Mouse (Mus musculus): Measurements from ENCODE around the gene Dnah2. TPM values are rescaled to one million over a fixed set of nuclear protein-coding genes. Genes with fewer than 3 reads are reported as not detected.
A peak's percentile ranks its signal among the peaks of the same experiment; 100 is the strongest.
"Not testable (repeated sequence)": the region's sequence is repeated elsewhere in the genome, so short reads cannot be mapped to it uniquely, and the experiment has no call there.

Dnah2 gene
- polyA plus RNA-seq, 1 experiment from 2014 or later: 4.4 TPM

GRCm38 (mm10) chr11:69546423-69547053, 2.4 kb downstream of the Dnah2 start:
- WGBS: under 1% methylated on average over 43 of the region's 44 CpGs
- peak overlapping the region; percentile 67 for H3K9ac ChIP-seq
- H3K4me2 ChIP-seq: peak overlapping the region; percentile 68
- H3K9me3 ChIP-seq: no peaks in the 10 kb centered on the region
- H3K4me3 ChIP-seq: peak overlapping the region; percentile 47
- peaks cover 34% of the 10 kb centered on the region for H3K4me1 ChIP-seq
- peak; percentile 82 for ATAC-seq (ENCODE audit: insufficient number of reproducible peaks, insufficient read depth, low FRiP score, low TSS enrichment, low read depth)
- peak overlapping the region; percentile 91 for H3K27ac ChIP-seq
- no peaks in the 10 kb centered on the region for H3K36me3 ChIP-seq
- H3K27me3 ChIP-seq: no peaks in the 10 kb centered on the region

- 4% methylated on average over 7 of the region's 7 CpGs for WGBS
- Histone ChIP-seq H3K9ac (peak overlapping the region; percentile 67), H3K4me1 (peaks cover 34% of the 10 kb centered on the region), H3K27ac (peak overlapping the region; percentile 91), H3K36me3 (no peaks in the 10 kb centered on the region), H3K9me3 (no peaks in the 10 kb centered on the region), H3K27me3 (no peaks in the 10 kb centered on the region), H3K4me3 (peak overlapping the region; percentile 47), H3K4me2 (peak overlapping the region; percentile 68)
- no peak for ATAC-seq (ENCODE audit: insufficient number of reproducible peaks, insufficient read depth, low FRiP score, low TSS enrichment, low read depth)
Measured at GRCm38 (mm10) chr11:69545957-69546356, 3.0 kb downstream of the Dnah2 start.

- Histone ChIP-seq H3K9me3 (no peaks in the 10 kb centered on the region), H3K27me3 (no peaks in the 10 kb centered on the region), H3K9ac (no peak overlapping the region), H3K4me3 (no peak overlapping the region), H3K27ac (0 out of 2 replicates have a peak overlapping the region, but pooled peaks have one; percentile 8), H3K4me1 (peaks cover 32% of the 10 kb centered on the region), H3K4me2 (no peak overlapping the region), H3K36me3 (no peaks in the 10 kb centered on the region)
- ATAC-seq (ENCODE audit: insufficient number of reproducible peaks, insufficient read depth, low FRiP score, low TSS enrichment, low read depth): no peak
- 51% methylated on average over 3 of the region's 3 CpGs for WGBS
Measured at GRCm38 (mm10) chr11:69543598-69543997, 5.3 kb downstream of the Dnah2 start.

GRCm38 (mm10) chr11:69541741-69542140, 7.2 kb downstream of the Dnah2 start:
- H3K36me3 ChIP-seq; H3K9ac ChIP-seq; ATAC-seq (ENCODE audit: insufficient number of reproducible peaks, insufficient read depth, low FRiP score, low TSS enrichment, low read depth); H3K27me3 ChIP-seq; H3K27ac ChIP-seq; H3K4me3 ChIP-seq; H3K4me2 ChIP-seq; H3K9me3 ChIP-seq: not testable (repeated sequence)
- 60% methylated on average over 3 of the region's 3 CpGs for WGBS
- peaks cover 22% of the 10 kb centered on the region for H3K4me1 ChIP-seq

- ATAC-seq (ENCODE audit: insufficient number of reproducible peaks, insufficient read depth, low FRiP score, low TSS enrichment, low read depth): no peak
- no peaks in the 10 kb centered on the region for H3K27me3 ChIP-seq
- H3K36me3 ChIP-seq: no peaks in the 10 kb centered on the region
- no peak overlapping the region for H3K4me2 ChIP-seq
- H3K9ac ChIP-seq: no peak overlapping the region
- WGBS: 96% methylated on average over 2 of the region's 2 CpGs
- H3K4me1 ChIP-seq: peaks cover 23% of the 10 kb centered on the region
- H3K27ac ChIP-seq: no peak overlapping the region
- H3K9me3 ChIP-seq: no peaks in the 10 kb centered on the region
- H3K4me3 ChIP-seq: no peak overlapping the region
Measured at GRCm38 (mm10) chr11:69540700-69541099, 8.2 kb downstream of the Dnah2 start.

- Histone ChIP-seq H3K4me3 (no peak overlapping the region), H3K4me1 (peaks cover 16% of the 10 kb centered on the region), H3K9me3 (no peaks in the 10 kb centered on the region), H3K27me3 (no peaks in the 10 kb centered on the region), H3K4me2 (no peak overlapping the region), H3K36me3 (no peaks in the 10 kb centered on the region), H3K27ac (no peak overlapping the region), H3K9ac (no peak overlapping the region)
- no peak for ATAC-seq (ENCODE audit: insufficient number of reproducible peaks, insufficient read depth, low FRiP score, low TSS enrichment, low read depth)
- WGBS: 74% methylated on average over 1 of the region's 1 CpGs
Measured at GRCm38 (mm10) chr11:69534990-69535389, 13.9 kb downstream of the Dnah2 start.

- H3K27me3 ChIP-seq: no peaks in the 10 kb centered on the region
- 73% methylated on average over 7 of the region's 7 CpGs for WGBS
Measured at GRCm38 (mm10) chr11:69532480-69533150, 16.3 kb downstream of the Dnah2 start.

GRCm38 (mm10) chr11:69530755-69531154, 18.2 kb downstream of the Dnah2 start:
- not testable (repeated sequence) for H3K4me2 ChIP-seq; H3K4me3 ChIP-seq; ATAC-seq (ENCODE audit: insufficient number of reproducible peaks, insufficient read depth, low FRiP score, low TSS enrichment, low read depth); H3K27me3 ChIP-seq; H3K9me3 ChIP-seq; H3K36me3 ChIP-seq; H3K9ac ChIP-seq; H3K27ac ChIP-seq
- H3K4me1 ChIP-seq: peaks cover 16% of the 10 kb centered on the region
- 89% methylated on average over 6 of the region's 6 CpGs for WGBS

More at GRCm38 (mm10) chr11:69532480-69533150, 16.3 kb downstream of the Dnah2 start:
- H3K4me2 ChIP-seq: no peak overlapping the region
- no peak overlapping the region for H3K4me3 ChIP-seq
- H3K9ac ChIP-seq: 0 out of 2 replicates have a peak overlapping the region, but pooled peaks have one; percentile 8
- H3K9me3 ChIP-seq: no peaks in the 10 kb centered on the region
- no peak for ATAC-seq (ENCODE audit: insufficient number of reproducible peaks, insufficient read depth, low FRiP score, low TSS enrichment, low read depth)
- H3K36me3 ChIP-seq: no peaks in the 10 kb centered on the region
- no peak overlapping the region for H3K27ac ChIP-seq
- H3K4me1 ChIP-seq: peaks cover 16% of the 10 kb centered on the region

GRCm38 (mm10) chr11:69530281-69530680, 18.6 kb downstream of the Dnah2 start:
- H3K36me3 ChIP-seq; H3K9me3 ChIP-seq; H3K4me2 ChIP-seq; H3K4me3 ChIP-seq; H3K27ac ChIP-seq; H3K9ac ChIP-seq; ATAC-seq (ENCODE audit: insufficient number of reproducible peaks, insufficient read depth, low FRiP score, low TSS enrichment, low read depth); H3K27me3 ChIP-seq: not testable (repeated sequence)
- 93% methylated on average over 3 of the region's 3 CpGs for WGBS
- H3K4me1 ChIP-seq: peaks cover 14% of the 10 kb centered on the region

GRCm38 (mm10) chr11:69528031-69528390, 20.9 kb downstream of the Dnah2 start:
- Histone ChIP-seq H3K9me3 (no peaks in the 10 kb centered on the region), H3K4me1 (peaks cover 14% of the 10 kb centered on the region), H3K4me2 (peak overlapping the region; percentile 61), H3K4me3 (no peak overlapping the region), H3K27me3 (no peaks in the 10 kb centered on the region), H3K27ac (peak overlapping the region; percentile 90), H3K36me3 (no peaks in the 10 kb centered on the region), H3K9ac (no peak overlapping the region)
- no peak for ATAC-seq (ENCODE audit: insufficient number of reproducible peaks, insufficient read depth, low FRiP score, low TSS enrichment, low read depth)
- WGBS: 84% methylated on average over 4 of the region's 4 CpGs

- 4% methylated on average over 30 of the region's 30 CpGs for WGBS
- Histone ChIP-seq H3K4me3 (peak overlapping the region; percentile 36), H3K9ac (peak overlapping the region; percentile 69), H3K27me3 (no peaks in the 10 kb centered on the region), H3K9me3 (no peaks in the 10 kb centered on the region), H3K27ac (peak overlapping the region; percentile 90), H3K36me3 (no peaks in the 10 kb centered on the region), H3K4me2 (peak overlapping the region; percentile 61), H3K4me1 (peaks cover 14% of the 10 kb centered on the region)
- ATAC-seq (ENCODE audit: insufficient number of reproducible peaks, insufficient read depth, low FRiP score, low TSS enrichment, low read depth): peak; percentile 32; the same call in 1 of the 2 replicates
Measured at GRCm38 (mm10) chr11:69527098-69528030, 21.5 kb downstream of the Dnah2 start.
